Mouse (Mus musculus): Measurements from ENCODE around the gene Piezo1.
A peak's percentile ranks its signal among the peaks of the same experiment; 100 is the strongest.

Gene Piezo1

GRCm38 (mm10) chr8:122544138-122544537 lies 7.0 kb downstream of the Piezo1 start:
- no peak for DNase-seq

GRCm38 (mm10) chr8:122538310-122539076 lies 12.6 kb downstream of the Piezo1 start:
- DNase-seq = no peak

GRCm38 (mm10) chr8:122537812-122538211 lies 13.3 kb downstream of the Piezo1 start:
- DNase-seq = no peak

GRCm38 (mm10) chr8:122537033-122537432 lies 14.1 kb downstream of the Piezo1 start:
- peak; percentile 84 for DNase-seq

- DNase-seq = no peak
Measured at GRCm38 (mm10) chr8:122531312-122531711, 19.8 kb downstream of the Piezo1 start.

- no peak for DNase-seq
Measured at GRCm38 (mm10) chr8:122529159-122529558, 22.0 kb downstream of the Piezo1 start.

GRCm38 (mm10) chr8:122527937-122528336 lies 23.2 kb downstream of the Piezo1 start:
- no peak for DNase-seq

- peak; percentile 66 for DNase-seq
Measured at GRCm38 (mm10) chr8:122526526-122527170, 24.5 kb downstream of the Piezo1 start.

GRCm38 (mm10) chr8:122526084-122526483 lies 25.0 kb downstream of the Piezo1 start:
- DNase-seq = peak; percentile 27

GRCm38 (mm10) chr8:122525004-122525403 lies 26.1 kb downstream of the Piezo1 start:
- DNase-seq = no peak

- DNase-seq = peak; percentile 30
Measured at GRCm38 (mm10) chr8:122524506-122524905, 26.6 kb downstream of the Piezo1 start.

- no peak for DNase-seq
Measured at GRCm38 (mm10) chr8:122523652-122524360, 27.3 kb downstream of the Piezo1 start.

GRCm38 (mm10) chr8:122522796-122523651 lies 28.1 kb downstream of the Piezo1 start:
- DNase-seq = peak; percentile 89

GRCm38 (mm10) chr8:122520611-122521010 lies 30.5 kb downstream of the Piezo1 start:
- DNase-seq = peak; percentile 25

GRCm38 (mm10) chr8:122517541-122518190 lies 33.5 kb downstream of the Piezo1 start:
- peak; percentile 80 for DNase-seq

- no peak for DNase-seq
Measured at GRCm38 (mm10) chr8:122515699-122516098, 35.4 kb downstream of the Piezo1 start.

- DNase-seq = peak; percentile 24
Measured at GRCm38 (mm10) chr8:122512392-122512791, 38.7 kb downstream of the Piezo1 start.

- peak; percentile 75 for DNase-seq
Measured at GRCm38 (mm10) chr8:122511552-122511951, 39.6 kb downstream of the Piezo1 start.

- DNase-seq = peak; percentile 86
Measured at GRCm38 (mm10) chr8:122500856-122501255, 50.3 kb downstream of the Piezo1 start.

GRCm38 (mm10) chr8:122497912-122498311 lies 53.2 kb downstream of the Piezo1 start:
- no peak for DNase-seq

GRCm38 (mm10) chr8:122497016-122497734 lies 54.0 kb downstream of the Piezo1 start:
- DNase-seq = peak; percentile 64
